Mouse (Mus musculus) intestine, embryonic 15.5 days (tissue): ENCODE measurements around the gene Umodl1. TPM values are rescaled to one million over a fixed set of nuclear protein-coding genes. Genes with fewer than 3 reads are reported as not detected.

Experiments used
- ATAC-seq: fragments of 200-750 bp; cut with Nextera tagmentation; 2 replicates; pipeline ENCODE4 v1.8.0; 2017; ENCODE audit warnings: moderate TSS enrichment, moderate library complexity
- H3K27ac ChIP-seq: fragments of 300-500 bp; sonication (generic); 2 replicates; pipeline ENCODE4 v1.5.1; 2015; ENCODE audit warnings: mild to moderate bottlenecking, inconsistent platforms
- H3K27me3 ChIP-seq: fragments of 300-500 bp; sonication (generic); replicated peaks from 2 replicates; pipeline ENCODE4 v1.6.1; 2015; ENCODE audit warnings: inconsistent platforms
- H3K36me3 ChIP-seq: fragments of 300-500 bp; sonication (generic); 2 replicates; pipeline ENCODE4 v1.6.1; 2015; ENCODE audit warnings: inconsistent platforms
- H3K4me1 ChIP-seq: fragments of 300-500 bp; sonication (generic); replicated peaks from 2 replicates; pipeline ENCODE4 v1.6.1; 2015; ENCODE audit warnings: inconsistent platforms
- H3K4me2 ChIP-seq: fragments of 300-500 bp; sonication (generic); replicated peaks from 2 replicates; pipeline ENCODE4 v1.6.1; 2015; ENCODE audit warnings: mild to moderate bottlenecking, inconsistent platforms
- H3K4me3 ChIP-seq: fragments of 300-500 bp; sonication (generic); replicated peaks from 2 replicates; pipeline ENCODE4 v1.5.1; 2015; ENCODE audit warnings: inconsistent platforms
- H3K9ac ChIP-seq: fragments of 300-500 bp; sonication (generic); 2 replicates; pipeline ENCODE4 v1.6.1; 2015; ENCODE audit warnings: inconsistent platforms
- H3K9me3 ChIP-seq: fragments of 300-500 bp; sonication (generic); 2 replicates; pipeline ENCODE4 v1.6.1; 2016; ENCODE audit warnings: inconsistent platforms
- WGBS: fragments of 180-500 bp; shearing (Covaris S2); methylation state at CpG from one replicate; pipeline ENCODE4 v1.1.7; 2015; 5-methylcytosine and 5-hydroxymethylcytosine counted together
- polyA plus RNA-seq: library from polyadenylated mRNA; unstranded; fragments of >200 nt; fragmentation: Nextera tagmentation; extraction: Ambion mirVana; gene quantifications from 2 replicates; pipeline ENCODE4 v1.2.1, GENCODE M21; 2015

Umodl1 gene
- polyA plus RNA-seq, 1 experiment from 2014 or later, result 0.06 TPM

- Histone ChIP-seq H3K9ac (no peak overlapping the region), H3K27me3 (no peaks in the 10 kb centered on the region), H3K27ac (no peak overlapping the region), H3K36me3 (no peaks in the 10 kb centered on the region), H3K4me1 (0 out of 2 replicates have a peak, but pooled peaks cover 2% of the 10 kb centered on the region), H3K4me3 (no peak overlapping the region), H3K9me3 (no peaks in the 10 kb centered on the region), H3K4me2 (no peak overlapping the region)
- WGBS, result 72% methylated on average over 9 of the region's 9 CpGs
- ATAC-seq, result no peak
Measured at GRCm38 (mm10) chr17:31028821-31029370, 74.5 kb downstream of the Umodl1 start.

- H3K27me3 ChIP-seq, result no peaks in the 10 kb centered on the region
- ATAC-seq, result no peak
- H3K4me3 ChIP-seq, result no peak overlapping the region
- 85% methylated on average over 4 of the region's 4 CpGs for WGBS
- no peaks in the 10 kb centered on the region for H3K36me3 ChIP-seq
- H3K4me1 ChIP-seq, result no peaks in the 10 kb centered on the region
- H3K4me2 ChIP-seq, result no peak overlapping the region
- no peaks in the 10 kb centered on the region for H3K9me3 ChIP-seq
- H3K9ac ChIP-seq, result no peak overlapping the region
- H3K27ac ChIP-seq, result no peak overlapping the region
Measured at GRCm38 (mm10) chr17:31029407-31029806, 75.0 kb downstream of the Umodl1 start.

GRCm38 (mm10) chr17:31032341-31032740 lies 77.9 kb downstream of the Umodl1 start:
- no peak overlapping the region for H3K4me3 ChIP-seq
- no peaks in the 10 kb centered on the region for H3K27me3 ChIP-seq
- H3K9me3 ChIP-seq, result no peaks in the 10 kb centered on the region
- H3K4me1 ChIP-seq, result no peaks in the 10 kb centered on the region
- no peak overlapping the region for H3K9ac ChIP-seq
- WGBS, result 93% methylated on average over 4 of the region's 4 CpGs
- H3K4me2 ChIP-seq, result no peak overlapping the region
- no peaks in the 10 kb centered on the region for H3K36me3 ChIP-seq
- no peak overlapping the region for H3K27ac ChIP-seq
- no peak for ATAC-seq

GRCm38 (mm10) chr17:31033251-31033650 lies 78.8 kb downstream of the Umodl1 start:
- H3K27me3 ChIP-seq, result no peaks in the 10 kb centered on the region
- H3K4me3 ChIP-seq, result no peak overlapping the region
- no peaks in the 10 kb centered on the region for H3K9me3 ChIP-seq
- H3K9ac ChIP-seq, result no peak overlapping the region
- ATAC-seq, result no peak
- H3K36me3 ChIP-seq, result no peaks in the 10 kb centered on the region
- no peaks in the 10 kb centered on the region for H3K4me1 ChIP-seq
- 78% methylated on average over 2 of the region's 2 CpGs for WGBS
- no peak overlapping the region for H3K4me2 ChIP-seq
- H3K27ac ChIP-seq, result no peak overlapping the region

DNA sequence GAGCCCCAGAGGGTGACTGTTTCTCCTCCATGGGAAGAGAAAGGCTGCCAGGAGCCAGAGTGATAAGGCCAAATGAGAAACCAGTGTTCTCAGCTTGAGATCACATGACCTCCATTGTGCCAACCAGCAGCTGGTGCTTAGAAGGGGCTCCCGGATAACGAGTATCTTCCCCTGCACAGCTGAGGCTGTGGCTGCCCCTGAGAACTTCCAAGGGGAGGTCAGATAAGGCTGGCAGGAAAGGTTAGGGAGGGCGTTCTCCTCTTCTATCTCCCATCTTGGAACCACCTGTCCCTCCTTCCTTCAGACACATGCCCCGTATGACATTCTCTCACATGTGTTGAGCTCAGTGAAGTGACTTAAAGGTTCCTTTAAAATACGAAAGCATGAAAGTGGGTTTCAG lies 79.7 kb downstream of the Umodl1 start:
- no peaks in the 10 kb centered on the region for H3K27me3 ChIP-seq
- H3K9ac ChIP-seq, result no peak overlapping the region
- no peak; the same call in 1 of the 2 replicates for ATAC-seq
- WGBS, result 63% methylated on average over 5 of the region's 5 CpGs
- no peaks in the 10 kb centered on the region for H3K36me3 ChIP-seq
- no peaks in the 10 kb centered on the region for H3K4me1 ChIP-seq
- no peaks in the 10 kb centered on the region for H3K9me3 ChIP-seq
- no peak overlapping the region for H3K4me2 ChIP-seq
- H3K4me3 ChIP-seq, result no peak overlapping the region
- no peak overlapping the region for H3K27ac ChIP-seq

DNA sequence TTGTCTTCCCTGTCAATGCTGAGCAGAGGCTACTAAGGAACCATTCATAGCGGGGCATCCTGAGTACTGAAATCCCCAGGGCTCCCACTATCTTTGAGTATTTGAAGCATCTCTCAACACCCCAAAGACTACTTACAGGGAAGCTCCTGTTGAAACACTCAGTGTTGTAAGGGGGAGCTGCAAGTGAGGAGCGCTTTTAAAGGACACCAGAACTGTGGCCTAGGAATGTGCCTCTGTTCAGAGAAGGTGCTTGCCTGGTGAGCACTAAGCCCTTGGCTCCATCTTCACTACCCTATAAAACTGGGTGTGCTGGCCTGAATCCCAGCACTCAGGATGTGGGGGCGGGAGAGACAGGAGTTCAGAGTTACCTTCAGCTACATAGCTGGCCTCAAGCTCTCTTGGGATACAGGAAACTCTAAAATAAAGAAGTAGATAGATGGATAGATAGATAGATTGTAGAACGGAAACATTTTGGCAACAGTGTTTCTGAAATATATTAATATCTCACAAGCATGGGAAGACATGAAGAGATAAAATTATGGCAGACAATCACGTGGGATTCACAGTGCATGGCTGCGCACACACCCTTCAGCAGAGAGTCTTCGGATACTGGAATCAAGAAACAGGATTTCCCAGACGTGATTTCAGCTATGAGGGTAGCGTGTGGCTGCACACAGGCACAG lies 80.4 kb downstream of the Umodl1 start:
- Histone ChIP-seq H3K27me3 (no peaks in the 10 kb centered on the region), H3K4me1 (0 out of 2 replicates have a peak, but pooled peaks cover 3% of the 10 kb centered on the region), H3K4me2 (no peak overlapping the region), H3K36me3 (no peaks in the 10 kb centered on the region), H3K4me3 (no peak overlapping the region), H3K9ac (no peak overlapping the region), H3K27ac (no peak overlapping the region), H3K9me3 (no peaks in the 10 kb centered on the region)
- 83% methylated on average over 9 of the region's 9 CpGs for WGBS
- ATAC-seq, result no peak

- Histone ChIP-seq H3K36me3 (no peaks in the 10 kb centered on the region), H3K4me1 (0 out of 2 replicates have a peak, but pooled peaks cover 3% of the 10 kb centered on the region), H3K4me2 (no peak overlapping the region), H3K4me3 (no peak overlapping the region), H3K9ac (no peak overlapping the region), H3K27ac (no peak overlapping the region), H3K27me3 (no peaks in the 10 kb centered on the region), H3K9me3 (no peaks in the 10 kb centered on the region)
- ATAC-seq, result no peak
- 77% methylated on average over 22 of the region's 22 CpGs for WGBS
Measured at GRCm38 (mm10) chr17:31036168-31036876, 81.9 kb downstream of the Umodl1 start.

DNA sequence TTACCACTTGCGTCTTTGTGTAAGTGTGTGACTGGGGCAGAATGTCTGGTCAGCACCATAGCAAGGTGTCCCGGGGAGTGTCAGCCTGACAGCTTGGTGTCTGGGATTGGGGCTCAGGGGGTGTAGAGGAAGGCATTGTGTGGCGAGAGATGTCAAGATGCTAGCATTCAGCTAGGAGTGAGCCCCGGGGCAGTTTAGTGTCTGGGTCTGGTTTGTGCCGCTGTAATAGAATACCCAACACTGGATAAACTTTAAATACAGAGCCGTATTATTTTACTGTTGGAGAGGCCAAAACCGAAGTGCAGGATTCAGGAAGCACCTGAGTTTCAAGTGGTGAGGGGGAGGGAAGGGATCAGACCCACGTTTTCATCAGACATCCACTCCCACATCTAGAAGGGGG lies 82.9 kb downstream of the Umodl1 start:
- ATAC-seq, result no peak
- Histone ChIP-seq H3K4me1 (0 out of 2 replicates have a peak, but pooled peaks cover 3% of the 10 kb centered on the region), H3K27me3 (no peaks in the 10 kb centered on the region), H3K9me3 (no peaks in the 10 kb centered on the region), H3K27ac (no peak overlapping the region), H3K4me2 (no peak overlapping the region), H3K4me3 (no peak overlapping the region), H3K36me3 (no peaks in the 10 kb centered on the region), H3K9ac (no peak overlapping the region)
- 69% methylated on average over 8 of the region's 8 CpGs for WGBS

DNA sequence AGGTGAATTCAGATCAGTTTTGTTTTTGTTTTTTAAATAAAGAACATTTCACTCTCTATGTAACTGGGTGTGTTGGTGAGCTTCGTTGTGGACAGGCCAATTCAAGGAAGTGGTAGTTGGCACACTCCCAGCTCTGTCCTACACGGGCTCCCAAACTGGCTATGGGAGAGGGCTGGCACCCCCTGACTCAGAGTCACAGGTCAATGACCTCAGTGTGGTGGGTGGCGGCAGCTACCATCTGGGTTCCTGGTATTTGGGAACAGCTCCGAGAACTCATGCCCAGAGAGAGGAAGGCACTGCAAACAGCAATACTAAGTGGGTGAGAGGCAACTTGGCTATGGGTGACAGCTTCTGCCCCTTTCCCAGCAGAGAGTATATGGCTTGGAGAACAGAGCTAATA lies 83.9 kb downstream of the Umodl1 start:
- Histone ChIP-seq H3K27me3 (no peaks in the 10 kb centered on the region), H3K9ac (no peak overlapping the region), H3K27ac (no peak overlapping the region), H3K4me3 (no peak overlapping the region), H3K36me3 (no peaks in the 10 kb centered on the region), H3K4me1 (0 out of 2 replicates have a peak, but pooled peaks cover 3% of the 10 kb centered on the region), H3K9me3 (no peaks in the 10 kb centered on the region), H3K4me2 (no peak overlapping the region)
- 66% methylated on average over 4 of the region's 4 CpGs for WGBS
- ATAC-seq, result no peak

- Histone ChIP-seq H3K9ac (no peak overlapping the region), H3K27ac (no peak overlapping the region), H3K4me3 (no peak overlapping the region), H3K9me3 (no peaks in the 10 kb centered on the region), H3K27me3 (no peaks in the 10 kb centered on the region), H3K4me1 (0 out of 2 replicates have a peak, but pooled peaks cover 3% of the 10 kb centered on the region), H3K4me2 (no peak overlapping the region), H3K36me3 (no peaks in the 10 kb centered on the region)
- 56% methylated on average over 7 of the region's 7 CpGs for WGBS
- ATAC-seq, result no peak
Measured at GRCm38 (mm10) chr17:31039626-31040025, 85.2 kb downstream of the Umodl1 start.

DNA sequence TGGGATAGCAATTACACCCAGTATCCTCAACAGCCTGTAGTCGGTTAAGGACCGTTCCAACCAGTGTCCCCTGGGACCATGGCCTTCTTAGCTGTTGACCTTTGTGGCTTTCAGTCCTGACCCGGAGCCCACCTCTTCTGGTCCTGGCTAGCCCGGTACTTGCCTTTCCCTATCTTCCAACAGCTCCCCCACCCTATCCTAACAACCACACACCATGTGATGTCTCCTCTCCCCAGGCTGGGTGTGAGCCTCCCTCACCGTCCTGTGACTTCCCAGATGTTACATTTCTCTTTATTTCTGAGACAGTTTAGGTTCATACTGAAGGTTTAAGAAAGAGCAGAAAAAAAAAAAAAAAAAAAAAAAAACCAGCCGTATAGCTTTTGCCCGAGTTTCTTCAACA lies 86.0 kb downstream of the Umodl1 start:
- Histone ChIP-seq H3K4me3 (no peak overlapping the region), H3K9me3 (no peaks in the 10 kb centered on the region), H3K9ac (no peak overlapping the region), H3K36me3 (no peaks in the 10 kb centered on the region), H3K4me2 (no peak overlapping the region), H3K27ac (no peak overlapping the region), H3K27me3 (no peaks in the 10 kb centered on the region), H3K4me1 (0 out of 2 replicates have a peak, but pooled peaks cover 3% of the 10 kb centered on the region)
- no peak for ATAC-seq
- WGBS, result 68% methylated on average over 7 of the region's 7 CpGs

DNA sequence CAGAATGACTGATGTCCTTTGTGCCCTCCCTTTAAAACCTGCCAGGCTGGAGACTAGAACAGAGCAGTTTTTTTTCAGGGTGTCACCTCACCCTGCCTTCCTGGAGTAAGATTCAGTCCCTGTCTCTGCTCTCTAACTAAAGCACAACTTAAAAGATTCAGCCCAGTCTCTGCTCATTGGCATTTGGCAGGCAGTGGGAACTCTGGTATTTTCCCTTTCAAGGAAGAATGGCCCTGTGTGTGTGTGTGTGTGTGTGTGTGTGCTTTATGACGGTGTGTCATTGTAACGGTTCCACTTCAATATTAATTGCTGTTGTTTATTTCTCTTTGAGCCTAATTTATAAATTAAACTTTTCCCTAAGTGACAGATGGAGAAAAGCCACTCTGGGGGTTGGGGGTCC lies 88.3 kb downstream of the Umodl1 start:
- Histone ChIP-seq H3K27me3 (no peaks in the 10 kb centered on the region), H3K9me3 (no peaks in the 10 kb centered on the region), H3K27ac (no peak overlapping the region), H3K4me3 (no peak overlapping the region), H3K4me1 (0 out of 2 replicates have a peak, but pooled peaks cover 3% of the 10 kb centered on the region), H3K9ac (no peak overlapping the region), H3K36me3 (no peaks in the 10 kb centered on the region), H3K4me2 (no peak overlapping the region)
- 50% methylated on average over 2 of the region's 2 CpGs for WGBS
- no peak for ATAC-seq
